Mouse (Mus musculus): ENCODE results near the gene Dnttip2. TPM values are rescaled to one million over a fixed set of nuclear protein-coding genes. Genes with fewer than 3 reads are reported as not detected.

Gene Dnttip2
- total RNA-seq, 4 experiments from 2014 or later: 25.0 to 33.4 (median 29.7) TPM

DNA sequence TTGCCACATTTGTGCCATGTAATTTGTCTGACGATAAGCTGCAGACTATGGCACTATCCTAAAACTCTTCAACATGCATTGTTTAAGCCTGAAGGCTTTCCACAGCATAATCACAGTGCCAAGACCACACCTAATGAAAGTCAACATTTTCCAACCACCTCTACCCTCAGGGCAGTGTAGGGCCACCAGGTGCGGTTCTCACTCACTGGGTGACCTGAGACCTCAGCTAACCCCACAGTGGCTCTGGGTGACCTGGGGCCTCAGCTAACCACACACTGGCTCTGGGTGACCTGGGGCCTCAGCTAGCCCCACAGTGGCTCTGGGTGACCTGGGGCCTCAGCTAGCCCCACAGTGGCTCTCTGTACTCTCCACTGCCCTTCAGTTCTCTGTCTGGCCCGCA is 50.3 kb downstream of the Dnttip2 start:
- no peak for DNase-seq (ENCODE audit: low spot score in 2 of 2)

DNA sequence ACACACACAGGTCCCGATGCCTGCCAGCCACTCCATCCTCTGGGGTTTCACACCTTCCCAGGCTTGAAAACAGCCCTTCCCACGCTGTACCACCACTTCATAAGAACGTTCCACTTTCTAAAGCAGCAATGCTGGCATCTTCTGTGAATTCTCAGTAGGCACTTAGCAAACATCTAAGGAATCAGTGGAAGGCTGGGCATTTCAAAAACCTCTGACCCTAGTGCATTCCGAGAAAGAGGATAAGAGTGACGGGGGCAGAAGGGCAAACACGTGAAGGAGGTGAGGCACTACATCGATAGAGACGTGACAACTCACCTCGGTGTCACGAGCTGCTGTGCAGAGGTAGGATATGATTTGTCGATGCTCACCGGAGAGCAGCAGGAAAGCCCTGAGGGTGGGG is 56.3 kb downstream of the Dnttip2 start:
- DNase-seq (ENCODE audit: low spot score in 2 of 2): no peak

DNA sequence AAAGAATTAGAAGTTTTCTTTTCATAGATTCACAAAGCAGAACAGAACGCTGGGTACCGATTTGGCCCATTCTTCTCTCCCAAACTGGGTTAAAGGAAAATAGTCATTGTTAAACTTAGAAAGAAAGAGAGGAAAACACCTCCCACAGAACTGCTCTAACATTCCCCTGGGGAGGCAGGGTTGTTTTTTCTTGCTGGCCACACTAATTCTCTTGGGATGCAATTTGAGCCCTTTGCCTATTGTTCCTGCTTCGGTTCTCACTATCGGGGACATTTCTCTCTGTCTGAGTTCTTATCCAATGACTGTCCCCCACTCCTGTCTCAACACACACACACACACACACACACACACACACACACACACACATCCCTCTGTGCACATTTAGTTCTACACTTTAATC is 59.3 kb downstream of the Dnttip2 start:
- no peak for DNase-seq (ENCODE audit: low spot score in 2 of 2)

DNA sequence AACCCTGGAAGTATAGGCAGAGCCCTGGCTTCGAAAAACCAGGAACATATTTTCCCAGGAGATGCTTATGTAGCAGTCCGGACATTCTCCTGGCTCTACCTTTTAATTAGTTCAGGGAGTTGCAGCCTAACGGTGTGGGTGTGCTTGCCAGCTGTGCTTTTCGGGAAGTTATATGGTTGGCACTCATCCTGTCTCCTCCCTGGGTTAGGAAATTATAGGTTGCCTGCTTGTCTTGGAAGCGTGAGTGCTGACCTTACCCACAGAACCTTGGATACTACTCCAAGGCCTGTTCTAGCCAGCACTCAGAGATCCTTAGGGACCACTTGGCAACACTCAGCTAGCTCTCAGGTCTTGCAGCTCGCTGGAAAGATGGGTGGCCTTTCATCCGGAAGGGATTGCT is 59.7 kb downstream of the Dnttip2 start:
- DNase-seq (ENCODE audit: low spot score in 2 of 2): no peak

DNA sequence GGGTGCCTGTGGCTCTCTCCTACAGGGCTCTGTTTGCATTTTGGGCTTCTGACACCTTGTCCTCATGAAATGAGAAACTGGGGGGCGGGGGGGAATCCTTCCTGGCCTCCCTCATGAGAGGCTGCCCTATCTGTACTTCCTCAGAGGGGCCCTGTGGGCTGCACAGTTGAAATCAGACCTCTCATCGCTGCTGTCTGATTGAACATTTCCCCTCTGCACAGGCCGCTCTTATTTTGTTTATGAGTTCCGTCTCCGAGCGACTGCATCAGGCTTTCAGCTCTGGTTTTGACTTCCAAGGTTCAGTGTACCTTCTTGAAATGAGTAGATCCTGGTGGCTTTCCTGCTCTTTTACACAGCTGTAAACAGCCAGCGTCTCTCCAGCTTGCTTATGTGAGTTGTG is 60.2 kb downstream of the Dnttip2 start:
- DNase-seq (ENCODE audit: low spot score in 2 of 2): no peak

Small RNAs within 50 kb of the gene (microRNA-seq; reads per million reads assigned to microRNA genes)
- gene Gm22903 (not detected), gene Mir760 (15.8 reads per million, percentile 13 among the genes with 10 or more reads in this experiment)

Other genes starting within 250 kb of the Dnttip2 start
- gene Abca4, start 229.9 kb upstream of the Dnttip2 start, total RNA-seq (2022): under 1 TPM; 0.47 to 0.99 (median 0.56) TPM
- 10 to 100 TPM; 22.7 to 40.7 (median 35.6) TPM for gene Gclm, start 28.8 kb upstream of the Dnttip2 start, total RNA-seq (2022)
- 1 to 10 TPM; 3.3 to 8.9 (median 4.4) TPM for gene Bcar3, start 19.7 kb downstream of the Dnttip2 start, total RNA-seq (2022)

Measured in gastrocnemius, adult 8-10 months (tissue).